Mouse (Mus musculus) bone marrow macrophage, adult 2 months (primary cell): Measurements from ENCODE around the gene Col17a1.

Experiments used
- CTCF ChIP-seq: IDR thresholded peaks from 2 replicates; pipeline ENCODE4 v1.5.1; 2012; ENCODE audit warnings: low read depth, mild to moderate bottlenecking, low read length, moderate library complexity
- POLR2A ChIP-seq: IDR thresholded peaks from 2 replicates; pipeline ENCODE4 v1.6.1; 2012; ENCODE audit warnings: mild to moderate bottlenecking, low read depth, low read length, borderline replicate concordance

- TF ChIP-seq CTCF (no peak), POLR2A (no peak)
Observed at GRCm38 (mm10) chr19:47700509-47700908, 8.6 kb upstream of the Col17a1 start.
